Mouse (Mus musculus) adrenal gland, adult 10 weeks (tissue): ENCODE data around the gene Barx1. TPM values are rescaled to one million over a fixed set of nuclear protein-coding genes. Genes with fewer than 3 reads are reported as not detected.

Source experiments
- polyA plus RNA-seq: library from polyadenylated mRNA; stranded (reverse); fragments of 350-450 nt; fragmentation: Illumina TruSeq; extraction: RNeasy Lipid Tissue Mini Kit (QIAGEN cat#74804); gene quantifications from one replicate; pipeline ENCODE4 v1.2.3, GENCODE M21; 2014; ENCODE audit warnings: low read depth, low replicate concordance

The Barx1 gene
- polyA plus RNA-seq, result not detected

DNA sequence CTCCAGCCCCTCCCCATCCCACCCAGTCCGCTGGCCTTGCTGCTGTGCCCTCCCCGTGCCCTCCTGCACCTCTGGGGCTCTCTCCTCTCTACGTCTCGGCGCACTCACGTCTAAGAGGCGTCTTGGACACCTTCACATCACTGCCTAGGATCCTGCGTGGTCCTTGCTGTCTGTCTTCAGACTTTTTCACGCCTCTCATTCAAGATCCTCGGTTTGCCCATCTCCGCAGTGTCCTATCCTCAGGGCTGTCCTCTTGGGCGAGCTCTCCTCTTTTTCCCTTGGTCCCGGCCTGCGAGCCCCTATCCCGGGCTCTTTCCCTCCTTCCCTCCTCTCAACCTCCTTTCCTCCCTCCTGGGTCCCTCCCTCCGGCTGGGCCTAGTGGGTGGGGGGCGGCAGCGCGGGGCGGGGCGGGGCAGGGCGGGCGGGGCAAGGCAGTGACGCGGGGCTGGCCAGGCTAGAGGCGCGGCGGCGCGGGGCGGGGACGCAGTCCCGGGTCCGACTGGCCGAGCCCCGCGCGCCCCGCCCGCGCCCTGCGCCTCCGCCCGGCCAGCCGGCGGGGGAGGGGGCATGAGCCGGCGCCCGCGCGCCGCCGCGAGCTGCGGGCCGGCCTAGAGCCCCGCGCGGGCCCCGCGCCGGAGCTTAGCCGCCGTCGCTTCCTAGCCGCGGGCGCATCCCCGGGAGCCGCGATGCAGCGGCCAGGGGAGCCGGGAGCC, at the start of gene Barx1:
TSS of gene Barx1 (plus strand) at position 568 of the 713 bp plus-strand sequence.

DNA sequence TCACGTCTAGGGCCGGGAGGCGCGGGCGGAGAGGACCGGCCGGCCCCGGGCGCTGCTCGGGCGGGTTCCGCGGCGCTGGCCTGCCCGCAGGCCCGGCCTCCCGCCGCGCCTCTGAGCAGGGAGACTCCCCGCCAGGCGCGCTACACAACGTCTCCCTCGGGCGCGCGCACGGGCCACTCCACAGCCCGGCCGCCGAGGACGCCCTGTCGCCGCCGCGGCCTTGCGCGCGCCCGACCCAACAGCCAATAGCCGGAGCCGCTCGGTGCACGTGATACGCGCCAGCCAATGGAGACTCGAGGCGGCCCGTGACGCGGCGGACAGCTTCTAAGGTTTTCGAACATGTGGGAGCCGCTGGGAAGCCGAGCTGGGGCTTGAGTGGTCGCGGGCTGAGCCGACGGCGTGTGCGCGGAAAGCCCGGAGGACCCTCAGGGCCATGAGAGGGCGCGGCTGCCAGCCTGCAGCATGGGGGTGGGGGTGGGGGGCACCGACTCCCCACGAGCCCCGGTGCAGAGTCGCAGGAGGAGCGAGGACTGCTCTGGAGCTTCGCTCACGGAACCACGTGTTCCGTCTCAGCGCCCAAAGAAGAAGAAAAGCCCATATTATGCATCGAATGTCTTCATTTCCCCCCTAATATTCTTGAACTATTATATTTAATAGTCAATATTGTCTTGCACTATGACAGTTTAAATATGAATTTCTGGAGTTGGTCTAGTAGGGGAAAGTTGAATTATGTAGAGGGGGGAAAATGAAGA, 37.2 kb upstream of the Barx1 start, which contains the start of gene Ptpdc1:
TSS of gene Ptpdc1 (minus strand) at position 232 of the 752 bp plus-strand sequence.

Other genes starting within 250 kb of the Barx1 start
- 3.1 TPM for gene Zfp169, start 149.5 kb upstream of the Barx1 start, polyA plus RNA-seq
- not detected for gene A830005F24Rik, start 149.4 kb upstream of the Barx1 start, polyA plus RNA-seq
- 6.3 TPM for gene Ptpdc1, start 37.3 kb upstream of the Barx1 start, polyA plus RNA-seq
- gene Phf2, start 208.1 kb downstream of the Barx1 start, polyA plus RNA-seq, result 11.4 TPM